Mouse (Mus musculus) heart, postnatal 0 days (tissue): ENCODE data around the gene Dnajc8.

Source experiments
- CTCF ChIP-seq: IDR thresholded peaks from 2 replicates; pipeline ENCODE4 v1.5.1; 2016; ENCODE audit warnings: antibody characterized with exemption, control low read depth, low read depth
- EP300 ChIP-seq: IDR thresholded peaks from 2 replicates; pipeline ENCODE4 v1.6.1; 2016; ENCODE audit warnings: antibody characterized with exemption, low read depth

DNA sequence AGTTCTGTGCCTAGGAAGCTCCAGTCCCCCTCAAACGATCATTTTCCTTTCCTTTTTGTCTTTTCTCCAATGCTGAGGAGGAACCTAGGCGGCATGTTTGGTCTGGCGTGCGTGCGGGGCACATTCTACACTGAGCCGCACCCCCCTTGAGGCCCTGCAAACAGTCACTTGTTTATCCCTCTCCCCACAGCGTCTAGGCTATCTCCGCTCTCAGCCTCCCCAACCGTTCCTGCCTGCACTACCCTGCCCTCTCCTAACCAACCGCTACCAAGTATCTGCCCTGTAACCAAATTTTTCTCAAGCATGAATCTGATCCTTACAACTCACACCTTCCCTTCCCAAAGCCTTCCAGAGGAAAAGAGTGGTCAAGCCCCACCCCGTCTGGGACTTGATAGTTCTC is 32.0 kb upstream of the Dnajc8 start:
- TF ChIP-seq EP300 (no peak), CTCF (no peak)
